Mouse (Mus musculus) neural tube, embryonic 14.5 days (tissue): Measurements from ENCODE around the gene Plekhh2. TPM values are rescaled to one million over a fixed set of nuclear protein-coding genes. Genes with fewer than 3 reads are reported as not detected.
A peak's percentile ranks its signal among the peaks of the same experiment; 100 is the strongest.

Source experiments
- ATAC-seq: fragments of 200-750 bp; cut with Nextera tagmentation; 2 replicates; pipeline ENCODE4 v1.8.0; 2017; ENCODE audit warnings: low read depth, mild to moderate bottlenecking, moderate TSS enrichment, moderate library complexity
- H3K27ac ChIP-seq: fragments of 300-500 bp; sonication (generic); 2 replicates; pipeline ENCODE4 v1.5.1; 2014; ENCODE audit warnings: low read depth, mild to moderate bottlenecking, control low read depth, low read length, moderate library complexity, mixed read lengths
- H3K27me3 ChIP-seq: fragments of 300-500 bp; sonication (generic); 2 replicates; pipeline ENCODE4 v1.6.1; 2014; ENCODE audit warnings: low read length; ENCODE audit not compliant: control insufficient read depth, insufficient read depth
- H3K36me3 ChIP-seq: fragments of 300-500 bp; sonication (generic); 2 replicates; pipeline ENCODE4 v1.6.1; 2014; ENCODE audit warnings: low read length, mixed read lengths; ENCODE audit not compliant: control insufficient read depth, insufficient read depth
- H3K4me1 ChIP-seq: fragments of 300-500 bp; sonication (generic); 2 replicates; pipeline ENCODE4 v1.6.1; 2014; ENCODE audit warnings: low read length; ENCODE audit not compliant: control insufficient read depth, insufficient read depth
- H3K4me2 ChIP-seq: fragments of 300-500 bp; sonication (generic); 2 replicates; pipeline ENCODE4 v1.6.1; 2014; ENCODE audit warnings: mild to moderate bottlenecking, low read depth, low read length, control low read depth
- H3K4me3 ChIP-seq: fragments of 300-500 bp; sonication (generic); 2 replicates; pipeline ENCODE4 v1.5.1; 2014; ENCODE audit warnings: low read depth, low read length, control low read depth, mixed read lengths
- H3K9ac ChIP-seq: fragments of 300-500 bp; sonication (generic); replicated peaks from 2 replicates; pipeline ENCODE4 v1.6.1; 2014; ENCODE audit warnings: low read depth, mild to moderate bottlenecking, control low read depth, low read length, mixed read lengths
- H3K9me3 ChIP-seq: fragments of 300-500 bp; sonication (generic); 2 replicates; pipeline ENCODE4 v1.6.1; 2016; ENCODE audit warnings: low read length; ENCODE audit not compliant: control insufficient read depth
- WGBS: fragments of 180-500 bp; shearing (Covaris S2); extraction: QIAGEN DNeasy Blood & Tissue Kit; methylation state at CpG from one replicate; pipeline ENCODE4 v1.1.7; 2014; 5-methylcytosine and 5-hydroxymethylcytosine counted together
- polyA plus RNA-seq: library from polyadenylated mRNA; unstranded; fragments of >200 nt; fragmentation: Nextera tagmentation; extraction: Ambion mirVana; gene quantifications from 2 replicates; pipeline ENCODE4 v1.2.1, GENCODE M21; 2014

Gene Plekhh2
- polyA plus RNA-seq, 1 experiment from 2014 or later: 2.3 TPM

DNA sequence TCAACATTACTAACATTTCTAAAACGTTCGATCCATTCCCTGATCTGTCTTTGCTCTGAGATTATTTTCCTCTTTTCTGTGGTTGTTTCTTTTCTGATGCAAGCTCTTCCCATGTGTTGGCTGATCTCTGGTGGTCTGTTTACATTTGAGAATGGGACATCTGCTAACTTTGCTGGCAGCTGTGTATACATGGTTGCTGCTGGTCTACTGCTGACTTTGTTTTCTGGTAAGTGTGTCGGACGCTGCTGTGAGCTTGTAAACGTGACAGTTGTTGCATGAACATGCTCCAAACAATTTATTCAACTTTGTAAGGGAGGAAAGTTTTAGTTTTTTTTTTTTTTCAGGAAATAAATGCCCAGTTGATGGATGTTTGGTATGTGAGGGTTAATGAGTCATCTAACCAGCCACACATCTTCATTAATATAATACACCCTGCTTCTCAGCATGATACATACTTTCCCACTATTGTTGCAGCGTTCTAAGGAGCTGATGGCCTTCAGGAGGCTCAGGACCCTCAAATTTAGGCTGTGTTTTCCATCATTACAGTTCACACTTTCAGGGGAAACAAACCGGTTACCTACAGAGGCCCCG lies 21.3 kb downstream of the Plekhh2 start:
- no peaks in the 10 kb centered on the region; the same call in 1 of the 2 replicates for H3K4me1 ChIP-seq
- H3K9ac ChIP-seq: no peak overlapping the region
- H3K9me3 ChIP-seq: no peaks in the 10 kb centered on the region
- no peaks in the 10 kb centered on the region for H3K36me3 ChIP-seq
- H3K27me3 ChIP-seq: no peaks in the 10 kb centered on the region
- WGBS: 59% methylated on average over 8 of the region's 8 CpGs
- no peak overlapping the region for H3K4me2 ChIP-seq
- H3K27ac ChIP-seq: peak overlapping the region; percentile 52; the same call in 1 of the 2 replicates
- no peak for ATAC-seq
- no peak overlapping the region for H3K4me3 ChIP-seq

- H3K27me3 ChIP-seq: no peaks in the 10 kb centered on the region
- no peaks in the 10 kb centered on the region for H3K36me3 ChIP-seq
- H3K4me2 ChIP-seq: no peak overlapping the region
- H3K9ac ChIP-seq: no peak overlapping the region
- no peak overlapping the region for H3K27ac ChIP-seq
- no peak for ATAC-seq
- H3K9me3 ChIP-seq: no peaks in the 10 kb centered on the region
- H3K4me3 ChIP-seq: no peak overlapping the region
- H3K4me1 ChIP-seq: no peaks in the 10 kb centered on the region; the same call in 1 of the 2 replicates
- 90% methylated on average over 4 of the region's 4 CpGs for WGBS
These were observed 22.1 kb downstream of the Plekhh2 start for GRCm38 (mm10) chr17:84533841-84534240.

GRCm38 (mm10) chr17:84534632-84535031 lies 22.9 kb downstream of the Plekhh2 start:
- no peak overlapping the region for H3K9ac ChIP-seq
- no peak overlapping the region for H3K27ac ChIP-seq
- H3K4me2 ChIP-seq: no peak overlapping the region
- no peaks in the 10 kb centered on the region for H3K36me3 ChIP-seq
- no peaks in the 10 kb centered on the region for H3K9me3 ChIP-seq
- H3K4me1 ChIP-seq: no peaks in the 10 kb centered on the region; the same call in 1 of the 2 replicates
- no peaks in the 10 kb centered on the region for H3K27me3 ChIP-seq
- ATAC-seq: no peak
- no peak overlapping the region for H3K4me3 ChIP-seq
- 86% methylated on average over 2 of the region's 2 CpGs for WGBS

DNA sequence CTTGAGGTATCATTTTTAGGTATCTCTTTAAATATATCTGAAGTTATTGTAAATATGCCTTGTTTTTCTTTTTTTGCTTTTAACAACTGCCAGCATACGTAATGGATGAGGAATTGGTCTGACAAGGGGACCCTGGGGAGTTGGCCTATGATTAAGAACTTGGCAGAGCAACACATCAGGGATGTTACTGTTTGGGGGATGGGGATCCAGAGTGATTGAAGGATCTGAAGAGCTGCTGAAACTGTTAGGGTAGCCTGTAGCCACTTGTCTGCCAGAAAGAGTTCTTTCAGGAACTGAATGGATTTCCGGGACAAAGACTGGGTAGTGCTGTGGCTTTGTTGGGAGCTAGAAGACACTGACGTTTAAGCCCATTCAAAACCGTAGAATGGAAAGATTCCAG lies 23.5 kb downstream of the Plekhh2 start:
- 68% methylated on average over 4 of the region's 4 CpGs for WGBS
- Histone ChIP-seq H3K4me1 (no peaks in the 10 kb centered on the region; the same call in 1 of the 2 replicates), H3K9me3 (no peaks in the 10 kb centered on the region), H3K4me2 (no peak overlapping the region), H3K27me3 (no peaks in the 10 kb centered on the region), H3K36me3 (no peaks in the 10 kb centered on the region), H3K9ac (no peak overlapping the region), H3K27ac (no peak overlapping the region), H3K4me3 (no peak overlapping the region)
- no peak for ATAC-seq

DNA sequence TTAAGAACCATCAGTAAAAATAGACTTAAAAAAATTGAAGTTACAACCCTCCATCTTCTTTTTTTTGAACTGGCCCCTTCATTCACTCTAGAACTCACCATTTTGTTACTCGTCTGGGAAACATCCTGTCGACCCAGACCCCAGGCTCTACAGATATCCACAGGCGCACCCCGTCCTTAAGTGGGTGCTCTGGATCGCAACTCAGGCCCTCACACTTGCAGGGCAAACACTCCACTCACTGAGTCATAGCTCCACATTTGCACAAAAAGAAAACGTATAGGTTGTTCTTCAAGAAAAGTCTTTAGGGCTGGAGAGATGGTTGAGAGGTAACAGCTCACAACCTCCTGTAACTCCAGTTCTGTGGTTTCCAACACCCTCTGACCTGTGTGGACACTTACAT lies 25.6 kb downstream of the Plekhh2 start:
- Histone ChIP-seq H3K9me3 (no peaks in the 10 kb centered on the region), H3K9ac (no peak overlapping the region), H3K36me3 (no peaks in the 10 kb centered on the region), H3K4me2 (no peak overlapping the region), H3K4me1 (no peaks in the 10 kb centered on the region; the same call in 1 of the 2 replicates), H3K27ac (no peak overlapping the region), H3K27me3 (no peaks in the 10 kb centered on the region), H3K4me3 (no peak overlapping the region)
- 96% methylated on average over 6 of the region's 6 CpGs for WGBS
- ATAC-seq: no peak

DNA sequence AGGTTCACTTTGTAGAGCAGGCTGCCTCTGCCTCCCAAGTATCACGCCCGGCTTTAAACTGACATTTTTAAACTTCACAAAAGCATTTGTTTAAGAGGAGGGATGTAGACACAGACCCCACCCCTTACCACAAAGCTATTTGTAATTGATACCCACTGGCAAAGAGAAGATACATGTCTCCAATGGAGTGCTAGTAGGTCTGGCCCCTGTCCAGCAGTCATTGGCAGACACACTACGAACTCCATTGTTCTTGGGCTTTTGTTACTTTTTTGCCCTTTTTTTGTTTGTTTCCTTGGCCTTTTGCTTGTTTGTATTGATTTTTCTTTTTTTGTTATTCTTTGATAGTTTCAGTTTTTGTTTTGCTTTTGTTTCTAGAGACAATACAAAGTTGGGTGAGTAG lies 26.3 kb downstream of the Plekhh2 start:
- 83% methylated on average over 3 of the region's 3 CpGs for WGBS
- no peaks in the 10 kb centered on the region; the same call in 1 of the 2 replicates for H3K4me1 ChIP-seq
- H3K36me3 ChIP-seq: no peaks in the 10 kb centered on the region
- no peaks in the 10 kb centered on the region for H3K27me3 ChIP-seq
- H3K4me2 ChIP-seq: no peak overlapping the region
- no peak overlapping the region for H3K4me3 ChIP-seq
- H3K9me3 ChIP-seq: no peaks in the 10 kb centered on the region
- ATAC-seq: no peak
- no peak overlapping the region for H3K9ac ChIP-seq
- no peak overlapping the region for H3K27ac ChIP-seq

DNA sequence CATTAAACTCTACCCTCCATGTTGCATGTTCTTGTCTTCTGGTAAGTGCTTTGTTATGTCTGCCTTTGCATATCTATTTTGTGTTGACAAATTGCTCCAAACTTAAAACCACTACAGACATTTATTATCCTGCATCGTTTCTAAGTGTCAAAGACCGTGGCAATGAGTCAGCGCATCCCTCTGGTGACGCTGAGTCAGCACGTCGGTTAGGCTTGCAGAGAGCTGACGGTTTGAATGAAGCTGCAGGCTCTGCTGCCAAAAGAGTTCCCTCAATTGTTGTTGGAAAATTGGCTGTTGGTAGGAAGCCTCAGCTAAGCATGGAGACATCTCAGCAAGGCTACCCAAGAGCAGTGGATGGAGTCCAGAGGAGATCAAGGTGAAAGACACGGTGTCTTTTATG lies 28.9 kb downstream of the Plekhh2 start:
- 86% methylated on average over 8 of the region's 8 CpGs for WGBS
- H3K27ac ChIP-seq: no peak overlapping the region
- no peak for ATAC-seq

DNA sequence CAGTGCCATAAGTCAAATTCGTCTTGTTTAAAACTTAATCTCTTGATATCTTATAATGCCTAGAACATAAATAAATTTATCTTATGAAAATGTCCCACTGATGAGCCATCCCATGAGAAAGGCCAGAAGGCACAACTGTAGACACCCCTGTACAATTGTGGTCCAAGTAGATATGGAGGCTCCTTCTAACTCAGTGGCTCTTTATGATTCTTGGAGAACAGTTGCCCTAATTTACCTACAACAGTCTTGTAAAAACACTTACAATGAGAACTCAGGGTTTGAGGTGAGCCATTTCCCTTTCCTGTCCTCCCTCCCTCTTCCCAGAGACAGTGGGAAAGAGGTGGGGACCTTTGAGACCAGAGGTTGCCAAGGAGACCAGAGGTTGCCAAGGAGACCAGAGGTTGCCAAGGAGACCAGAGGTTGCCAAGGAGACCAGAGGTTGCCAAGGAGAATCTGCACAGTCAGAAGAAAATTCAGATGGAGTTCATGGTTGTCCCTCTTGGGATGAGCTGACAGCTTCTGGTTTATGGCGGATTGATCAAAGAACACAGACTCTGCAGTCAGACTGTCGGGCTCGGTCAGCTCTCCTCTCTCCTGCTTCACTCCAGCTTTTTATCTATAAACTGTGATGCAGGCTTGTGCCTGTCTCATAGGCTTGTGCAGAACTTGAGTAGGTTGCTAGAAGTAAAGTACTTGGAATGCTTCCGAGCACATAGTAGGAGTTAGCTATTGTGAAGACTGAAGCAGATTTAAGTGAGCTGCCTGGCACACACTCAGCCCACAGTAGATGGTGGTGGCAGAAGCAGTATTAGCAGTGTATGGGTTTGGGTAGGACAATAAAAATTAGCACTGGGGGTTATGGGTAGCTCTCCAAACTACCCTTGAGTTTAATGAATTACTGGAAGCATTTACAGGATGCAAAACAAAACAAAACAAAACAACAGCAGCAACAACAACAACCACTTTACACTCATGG lies 39.5 kb downstream of the Plekhh2 start:
- peak overlapping the region; percentile 15; the same call in 1 of the 2 replicates for H3K4me2 ChIP-seq
- WGBS: 40% methylated on average over 5 of the region's 5 CpGs

More for the DNA sequence above, 28.9 kb downstream of the Plekhh2 start:
- Histone ChIP-seq H3K4me1 (no peaks in the 10 kb centered on the region), H3K27me3 (no peaks in the 10 kb centered on the region), H3K36me3 (no peaks in the 10 kb centered on the region), H3K4me2 (no peak overlapping the region), H3K9ac (no peak overlapping the region), H3K4me3 (no peak overlapping the region), H3K9me3 (no peaks in the 10 kb centered on the region)

GRCm38 (mm10) chr17:84552230-84552629 lies 40.5 kb downstream of the Plekhh2 start:
- H3K4me1 ChIP-seq: peaks cover 13% of the 10 kb centered on the region
- H3K9ac ChIP-seq: no peak overlapping the region
- no peak overlapping the region for H3K4me3 ChIP-seq
- 36% methylated on average over 5 of the region's 5 CpGs for WGBS
- no peak for ATAC-seq
- no peak overlapping the region for H3K4me2 ChIP-seq
- no peaks in the 10 kb centered on the region for H3K36me3 ChIP-seq
- H3K27me3 ChIP-seq: no peaks in the 10 kb centered on the region
- H3K9me3 ChIP-seq: no peaks in the 10 kb centered on the region
- no peak overlapping the region for H3K27ac ChIP-seq

More for the DNA sequence above, 39.5 kb downstream of the Plekhh2 start:
- peak; percentile 93 for ATAC-seq
- Histone ChIP-seq H3K4me1 (peaks cover 13% of the 10 kb centered on the region), H3K27me3 (no peaks in the 10 kb centered on the region), H3K27ac (peak overlapping the region; percentile 64), H3K9me3 (no peaks in the 10 kb centered on the region), H3K9ac (no peak overlapping the region), H3K4me3 (no peak overlapping the region), H3K36me3 (no peaks in the 10 kb centered on the region)
